Mouse (Mus musculus) liver, adult 2 months (tissue): ENCODE measurements around the gene Trpt1. TPM values are rescaled to one million over a fixed set of nuclear protein-coding genes. Genes with fewer than 3 reads are reported as not detected.

Source experiments
- DNase-seq: peaks from one replicate; pipeline ENCODE4 v3.0.0-alpha.2; 2011; ENCODE audit warnings: low read depth, low spot score; ENCODE audit errors: extremely low read depth
- H3K27ac ChIP-seq: fragments of 200-500 bp; replicated peaks from 2 replicates; pipeline ENCODE4 v1.5.1; 2012; ENCODE audit warnings: low read depth, mild to moderate bottlenecking, control low read depth, inconsistent platforms, low read length; ENCODE audit not compliant: insufficient read depth
- H3K27me3 ChIP-seq: fragments of 200-500 bp; 2 replicates; pipeline ENCODE4 v1.6.1; 2012; ENCODE audit warnings: mild to moderate bottlenecking, moderate library complexity, low read length, inconsistent platforms; ENCODE audit not compliant: control insufficient read depth, insufficient read depth
- H3K36me3 ChIP-seq: fragments of 200-500 bp; 2 replicates; pipeline ENCODE4 v1.6.1; 2012; ENCODE audit warnings: low read length, inconsistent platforms; ENCODE audit not compliant: control insufficient read depth, insufficient read depth
- H3K4me1 ChIP-seq: fragments of 200-500 bp; 2 replicates; pipeline ENCODE4 v1.6.1; 2011; ENCODE audit warnings: low read length; ENCODE audit not compliant: control insufficient read depth, insufficient read depth
- H3K4me3 ChIP-seq: fragments of 200-500 bp; 2 replicates; pipeline ENCODE4 v1.5.1; 2011; ENCODE audit warnings: low read depth, mild to moderate bottlenecking, control low read depth, low read length, moderate library complexity; ENCODE audit not compliant: insufficient read depth
- H3K79me2 ChIP-seq: fragments of 200-500 bp; 2 replicates; pipeline ENCODE4 v1.6.1; 2012; ENCODE audit warnings: inconsistent platforms, mild to moderate bottlenecking, low read length, moderate library complexity; ENCODE audit not compliant: control insufficient read depth, insufficient read depth
- H3K9ac ChIP-seq: fragments of 200-500 bp; 2 replicates; pipeline ENCODE4 v1.6.1; 2012; ENCODE audit warnings: low read depth, mild to moderate bottlenecking, control low read depth, inconsistent platforms, low read length
- CTCF ChIP-seq: fragments of 200-500 bp; IDR thresholded peaks from 2 replicates; pipeline ENCODE4 v1.5.1; 2011; ENCODE audit warnings: low read depth, low read length, control low read depth
- POLR2A ChIP-seq: fragments of 200-500 bp; IDR thresholded peaks from 2 replicates; pipeline ENCODE4 v1.6.1; 2011; ENCODE audit warnings: low read length, control low read depth; ENCODE audit not compliant: insufficient read depth; ENCODE audit errors: extremely low read depth
- WGBS: fragments of 180-500 bp; shearing (Covaris S2); methylation state at CpG from one replicate; pipeline ENCODE4 v1.1.7; 2018; 5-methylcytosine and 5-hydroxymethylcytosine counted together
- polyA plus RNA-seq: library from polyadenylated mRNA; depleted of rRNA; stranded (reverse); fragments of >200 nt; gene quantifications from 2 replicates; pipeline ENCODE4 v1.2.3, GENCODE M21; 2012
- total RNA-seq: library from RNA; depleted of rRNA; stranded (reverse); fragments of >200 nt; gene quantifications from 2 replicates; pipeline ENCODE4 v1.2.3, GENCODE M21; 2014

The Trpt1 gene
- total and polyA plus RNA-seq, 2 experiments: 3.0 to 7.9 TPM

DNA sequence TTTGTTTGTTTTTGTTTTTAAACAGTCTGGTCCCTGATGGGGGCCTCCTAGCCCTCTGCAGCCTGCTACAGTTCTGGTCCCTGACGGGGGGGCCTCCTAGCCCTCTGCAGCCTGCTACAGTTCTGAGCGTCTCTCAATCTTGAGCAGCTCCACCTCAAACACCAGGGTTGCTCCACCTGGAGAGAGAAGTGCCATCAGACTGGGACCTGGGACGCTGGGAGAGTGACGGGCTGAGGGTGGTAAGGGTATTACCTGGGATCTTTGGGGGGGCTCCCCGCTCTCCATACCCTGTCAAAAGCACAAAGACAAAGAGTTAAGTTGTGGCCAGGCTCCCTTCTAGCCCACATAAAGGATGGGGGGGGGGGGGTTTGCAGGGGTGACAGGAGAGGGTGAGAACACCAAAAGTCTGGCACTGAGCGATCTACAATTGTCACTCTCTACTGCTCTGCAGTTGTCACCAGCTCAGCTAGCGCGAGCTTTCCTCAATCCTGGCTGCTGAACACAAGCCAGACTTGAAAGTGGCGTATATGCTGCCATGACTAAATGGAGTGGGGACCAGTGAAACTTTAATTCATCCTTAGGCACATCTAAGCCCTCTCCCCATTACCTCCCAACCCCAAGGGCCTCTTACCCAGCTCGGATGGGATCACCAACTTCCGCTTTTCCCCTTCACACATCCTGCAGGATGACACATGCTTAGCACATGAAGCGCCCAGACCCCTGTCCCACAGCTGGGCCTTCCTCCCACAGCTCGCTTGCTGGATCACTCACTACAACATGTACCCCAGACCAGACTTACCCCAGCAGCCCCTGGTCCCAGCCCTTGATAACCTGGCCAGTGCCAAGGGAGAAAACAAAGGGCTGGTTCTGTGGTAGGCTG lies 17.9 kb upstream of the Trpt1 start:
- Histone ChIP-seq H3K79me2 (peaks cover 8% of the 10 kb centered on the region; the same call in 1 of the 2 replicates), H3K27ac (peak overlapping the region; percentile 5), H3K9ac (no peak overlapping the region), H3K4me1 (peaks cover 22% of the 10 kb centered on the region), H3K4me3 (no peak overlapping the region), H3K27me3 (no peaks in the 10 kb centered on the region), H3K36me3 (peaks cover 3% of the 10 kb centered on the region; the same call in 1 of the 2 replicates)
- no peak for TF ChIP-seq POLR2A
- TF ChIP-seq CTCF: no peak
- 89% methylated on average over 13 of the region's 13 CpGs for WGBS
- DNase-seq: no peak

DNA sequence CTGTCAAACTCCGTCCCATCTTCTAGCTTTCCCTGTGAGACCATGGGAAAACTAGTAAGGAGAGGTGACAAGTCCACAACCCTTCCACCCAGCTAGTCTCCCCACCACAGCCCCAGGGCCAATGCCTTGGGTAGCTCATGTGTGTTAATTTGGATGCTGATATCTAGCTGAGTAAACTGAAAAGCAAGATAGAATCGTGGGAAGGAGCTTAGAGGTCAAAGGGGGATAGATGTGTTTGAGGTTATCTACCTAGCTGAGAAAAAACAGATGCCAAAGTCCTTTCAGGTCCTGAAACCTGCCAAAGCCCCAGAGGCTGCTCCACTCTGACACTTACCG lies 17.3 kb upstream of the Trpt1 start:
- no peaks in the 10 kb centered on the region for H3K27me3 ChIP-seq
- H3K27ac ChIP-seq: peak overlapping the region; percentile 72
- peaks cover 22% of the 10 kb centered on the region for H3K4me1 ChIP-seq
- peak; percentile 61 for DNase-seq
- H3K4me3 ChIP-seq: peak overlapping the region; percentile 70; the same call in 1 of the 2 replicates
- H3K36me3 ChIP-seq: peaks cover 3% of the 10 kb centered on the region; the same call in 1 of the 2 replicates
- peaks cover 8% of the 10 kb centered on the region; the same call in 1 of the 2 replicates for H3K79me2 ChIP-seq
- no peak for TF ChIP-seq CTCF
- TF ChIP-seq POLR2A: no peak
- peak overlapping the region; percentile 72 for H3K9ac ChIP-seq
- WGBS: 29% methylated on average over 3 of the region's 3 CpGs

DNA sequence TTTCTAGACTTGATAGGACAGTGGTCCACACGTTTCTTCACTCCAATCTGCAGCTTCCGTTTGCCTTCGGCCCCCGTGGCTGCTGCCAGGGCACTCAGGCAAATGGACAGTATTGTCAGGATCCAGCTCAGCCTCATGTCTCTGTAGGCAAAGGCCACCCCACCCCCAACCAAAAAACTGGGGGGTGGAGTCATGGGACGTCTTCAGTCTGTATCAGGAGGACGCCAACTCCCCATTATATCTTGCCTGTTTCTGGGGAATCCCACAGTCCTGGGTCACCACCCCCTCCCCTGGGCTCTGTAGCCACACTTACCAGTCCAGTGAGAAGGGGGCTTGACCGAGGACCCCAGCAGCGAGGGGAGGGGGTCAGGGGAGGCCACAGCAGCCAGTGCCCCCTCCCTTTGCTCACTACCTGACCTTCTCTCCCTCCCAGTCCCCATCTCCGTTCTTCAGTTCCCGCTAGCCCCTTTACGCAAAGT lies 16.9 kb upstream of the Trpt1 start:
- Histone ChIP-seq H3K79me2 (peaks cover 8% of the 10 kb centered on the region; the same call in 1 of the 2 replicates), H3K27me3 (no peaks in the 10 kb centered on the region), H3K9ac (peak overlapping the region; percentile 72), H3K27ac (peak overlapping the region; percentile 72), H3K4me1 (peaks cover 22% of the 10 kb centered on the region), H3K4me3 (peak overlapping the region; percentile 70), H3K36me3 (peaks cover 3% of the 10 kb centered on the region; the same call in 1 of the 2 replicates)
- DNase-seq: peak; percentile 44
- TF ChIP-seq CTCF (no peak), POLR2A (no peak)
- WGBS: 3% methylated on average over 11 of the region's 11 CpGs

DNA sequence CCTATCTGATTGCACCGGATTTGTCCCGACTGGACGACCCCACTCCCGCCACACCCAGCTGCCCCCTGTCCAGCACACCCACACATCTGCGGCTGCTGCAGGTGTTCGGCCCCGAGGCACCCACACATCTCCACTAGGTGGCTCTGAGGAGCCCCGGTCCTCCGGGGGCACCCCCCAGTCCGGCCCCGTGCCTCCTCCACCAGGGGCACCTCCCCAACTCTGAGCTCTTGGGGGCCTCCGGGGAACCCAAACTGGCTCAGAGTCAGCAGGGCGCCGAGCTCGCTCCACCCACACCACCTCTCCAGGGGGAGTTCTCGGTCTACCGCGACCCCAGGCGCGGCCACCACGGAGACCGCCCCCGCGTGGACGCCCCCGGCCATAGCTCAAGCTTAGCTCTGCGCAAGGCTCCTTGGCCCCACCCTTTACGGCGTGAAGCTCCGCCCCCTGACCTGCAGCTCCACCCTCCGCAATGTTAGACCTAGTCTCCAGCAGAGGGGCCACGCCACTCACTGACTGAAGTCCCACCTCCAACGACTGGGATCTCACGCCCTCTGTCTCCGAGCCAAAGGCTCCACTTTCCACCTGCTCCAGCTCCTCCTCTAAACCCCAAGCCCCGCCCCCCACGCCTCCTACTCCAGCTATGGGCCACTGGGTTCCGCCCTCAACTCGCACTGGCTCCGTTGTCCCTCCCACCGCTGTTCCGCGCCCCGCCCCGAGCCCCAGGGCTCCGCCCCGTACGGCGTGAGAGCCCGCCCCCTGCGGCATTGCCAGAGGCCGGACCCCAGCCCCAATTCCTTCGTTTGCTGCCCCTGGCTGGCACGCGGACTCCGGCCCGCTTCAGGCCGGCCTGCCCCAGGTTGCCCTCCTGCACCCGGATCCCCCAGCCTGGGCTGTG lies 16.2 kb upstream of the Trpt1 start:
- Histone ChIP-seq H3K27me3 (no peaks in the 10 kb centered on the region), H3K27ac (peak overlapping the region; percentile 85), H3K79me2 (peaks cover 8% of the 10 kb centered on the region; the same call in 1 of the 2 replicates), H3K36me3 (peaks cover 3% of the 10 kb centered on the region; the same call in 1 of the 2 replicates), H3K4me3 (peak overlapping the region; percentile 70), H3K4me1 (peaks cover 22% of the 10 kb centered on the region), H3K9ac (peak overlapping the region; percentile 83)
- peak; percentile 74 for TF ChIP-seq CTCF
- TF ChIP-seq POLR2A: no peak
- 1% methylated on average over 58 of the region's 59 CpGs for WGBS
- DNase-seq: peak; percentile 98

DNA sequence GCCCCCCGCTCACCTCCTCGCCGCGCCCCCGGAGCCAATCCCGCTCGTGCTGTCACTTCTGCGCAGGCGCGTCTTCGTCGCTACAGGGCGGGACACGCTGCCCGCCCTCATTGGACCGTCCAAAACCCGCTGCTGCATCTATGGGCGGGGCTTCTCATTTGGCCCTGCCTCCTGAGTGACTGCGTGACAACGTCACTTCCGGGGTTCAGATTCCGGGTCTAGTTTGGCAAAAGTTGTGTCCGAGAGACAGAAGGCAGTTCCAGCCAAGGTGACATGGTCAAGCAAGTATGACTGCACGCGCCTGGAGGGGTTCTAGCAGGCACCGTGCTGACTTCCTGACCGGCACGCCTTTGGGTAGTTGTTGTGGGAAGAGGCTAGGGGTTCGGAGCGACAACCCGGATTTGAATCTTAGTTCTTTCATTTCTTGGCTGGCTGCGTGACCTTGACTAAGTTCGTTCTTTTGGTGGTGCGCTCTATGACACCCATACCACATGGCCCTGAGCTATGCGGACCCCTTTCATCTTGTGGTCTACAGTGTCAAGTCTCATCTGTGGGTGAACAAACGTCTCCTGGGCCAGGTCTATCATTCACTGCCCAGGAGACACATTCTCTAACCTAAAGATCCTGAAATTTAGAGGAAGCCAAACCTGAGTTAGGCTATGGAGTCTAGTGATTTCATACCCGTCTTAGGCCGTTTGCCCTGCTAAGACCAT lies 15.4 kb upstream of the Trpt1 start, which contains the start of gene Fkbp2:
Gene Fkbp2 (minus strand): TSS at position 121 of the 713 bp plus-strand sequence.
- WGBS: 1% methylated on average over 38 of the region's 38 CpGs
- peaks cover 3% of the 10 kb centered on the region; the same call in 1 of the 2 replicates for H3K36me3 ChIP-seq
- H3K4me3 ChIP-seq: peak within 1 kb of the TSS; percentile 70
- H3K4me1 ChIP-seq: peaks cover 22% of the 10 kb centered on the region
- H3K9ac ChIP-seq: peak within 1 kb of the TSS; percentile 91
- peak; percentile 93 for DNase-seq
- H3K27ac ChIP-seq: peak within 1 kb of the TSS; percentile 94
- TF ChIP-seq POLR2A (peak; percentile 95), CTCF (no peak)
- H3K27me3 ChIP-seq: no peaks in the 10 kb centered on the region
- H3K79me2 ChIP-seq: peaks cover 8% of the 10 kb centered on the region; the same call in 1 of the 2 replicates
